Mouse (Mus musculus): ENCODE data around the gene Krt87.
A peak's percentile ranks its signal among the peaks of the same experiment; 100 is the strongest.

Krt87 gene

DNA sequence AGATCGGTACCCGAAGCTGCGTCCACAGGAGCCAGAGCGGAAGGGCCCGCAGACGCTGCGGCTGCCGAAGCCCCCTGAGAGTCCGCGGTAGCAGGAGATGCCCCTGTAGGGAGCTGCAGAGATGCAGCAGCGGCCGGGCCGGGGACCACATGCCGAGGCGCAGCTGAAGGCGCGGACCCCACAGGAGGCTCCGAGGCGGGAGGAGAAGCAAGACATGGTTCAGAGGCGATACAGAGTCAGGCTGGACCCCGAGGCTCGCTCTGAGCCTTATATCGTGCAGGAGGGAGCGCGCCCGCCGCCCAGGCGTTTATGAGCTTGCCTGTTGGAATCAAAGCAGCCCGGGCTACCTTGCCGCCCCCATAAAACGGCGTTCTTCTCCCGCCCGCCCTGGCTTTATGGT is at the start of gene Krt87:
Gene Krt87 (minus strand): TSS at position 250 of the 400 bp plus-strand sequence.
- no peak for DNase-seq

DNA sequence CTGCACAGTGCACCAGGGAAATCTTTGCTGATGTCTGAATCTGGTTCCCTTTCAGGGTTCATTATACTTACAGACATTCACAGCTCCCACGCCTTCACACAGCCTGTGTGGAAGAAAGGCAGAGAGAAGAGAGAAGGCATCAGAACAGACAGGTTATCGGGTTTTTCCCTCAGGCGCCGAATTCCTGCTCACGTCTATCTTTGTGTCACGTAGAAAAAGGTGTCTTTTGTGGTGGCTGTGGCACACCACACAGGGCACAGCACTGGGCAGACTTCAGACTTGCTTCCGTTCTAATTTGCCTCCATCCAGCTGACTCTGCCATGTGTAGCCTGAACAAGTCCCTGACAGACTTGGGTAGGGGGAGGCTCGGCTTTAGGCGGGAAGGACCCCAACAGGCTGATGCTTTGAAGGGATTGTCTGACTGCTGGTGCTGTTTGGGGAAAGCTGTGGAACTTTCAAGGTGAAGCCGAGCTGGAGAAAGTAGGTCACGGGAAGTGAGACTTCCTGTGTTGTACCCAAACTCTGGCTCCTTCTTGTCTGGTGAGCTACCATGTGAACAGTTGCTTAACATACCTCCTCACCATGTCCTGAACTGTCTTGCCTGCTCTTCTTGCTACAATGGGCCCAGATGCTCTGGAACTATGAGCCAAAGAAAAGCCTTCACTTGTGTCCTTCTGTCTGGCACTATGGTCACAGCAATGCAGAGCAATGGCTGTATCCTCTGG is 47.5 kb upstream of the Krt87 start:
- DNase-seq: no peak

DNA sequence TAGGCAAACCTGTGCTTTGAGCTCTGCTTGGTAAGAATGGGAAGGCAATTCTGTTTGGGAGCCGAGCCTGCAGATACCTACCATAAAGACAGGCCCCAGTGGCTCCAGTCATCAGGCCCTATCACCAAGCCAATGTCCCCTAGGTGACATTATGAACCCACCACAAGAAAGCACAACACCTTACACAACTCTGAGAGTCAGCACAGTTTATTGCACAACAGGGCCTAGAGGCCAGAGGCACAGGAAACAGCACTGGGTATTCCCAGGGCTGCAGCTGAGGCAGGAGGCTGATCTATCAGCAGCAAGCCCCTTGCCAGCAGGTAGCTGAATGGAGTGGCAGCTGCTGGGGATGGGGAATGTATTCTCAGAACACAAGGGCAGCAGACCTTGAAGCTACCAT is 46.3 kb upstream of the Krt87 start:
- DNase-seq: no peak

DNA sequence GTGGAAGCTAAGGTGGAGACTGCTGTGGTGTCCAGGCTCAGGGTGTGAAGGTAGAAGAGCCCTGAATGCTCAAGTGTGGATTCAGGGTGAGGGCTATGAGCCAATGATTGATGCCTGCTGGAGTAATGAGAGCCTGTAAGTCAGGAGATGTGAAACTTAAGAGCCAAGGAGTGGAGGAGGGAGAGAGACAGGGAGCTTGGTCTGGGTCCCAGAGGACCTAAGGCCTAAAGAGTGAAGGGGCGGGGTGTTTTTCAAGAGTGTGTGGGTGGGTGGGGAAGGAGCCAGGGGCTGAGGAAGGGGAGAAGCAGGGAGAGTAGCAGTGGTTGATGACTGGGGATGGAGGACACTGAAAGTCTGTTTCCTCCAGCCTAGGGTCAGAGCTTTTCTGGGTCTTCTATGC is 45.0 kb upstream of the Krt87 start:
- DNase-seq: no peak

DNA sequence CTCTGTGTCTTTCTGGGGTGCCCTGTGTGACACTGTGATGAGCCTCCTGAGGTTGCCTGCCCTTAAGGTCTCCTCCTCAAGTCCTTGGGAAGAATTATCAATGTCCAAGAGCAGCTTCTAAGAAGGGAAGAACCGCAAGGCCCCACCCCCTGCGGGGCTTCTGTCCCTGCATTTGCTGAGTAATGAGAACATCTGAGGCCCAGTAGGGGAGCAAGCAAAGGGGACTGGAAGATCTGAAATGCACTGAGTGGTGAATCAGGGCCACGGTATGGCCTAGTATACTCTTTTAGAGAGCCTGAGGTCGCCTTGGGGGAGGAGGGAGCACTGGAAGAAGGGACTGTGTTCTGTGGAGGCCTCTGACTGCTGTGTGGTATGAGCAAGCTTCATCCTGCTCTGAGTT is 43.5 kb upstream of the Krt87 start:
- DNase-seq: no peak

DNA sequence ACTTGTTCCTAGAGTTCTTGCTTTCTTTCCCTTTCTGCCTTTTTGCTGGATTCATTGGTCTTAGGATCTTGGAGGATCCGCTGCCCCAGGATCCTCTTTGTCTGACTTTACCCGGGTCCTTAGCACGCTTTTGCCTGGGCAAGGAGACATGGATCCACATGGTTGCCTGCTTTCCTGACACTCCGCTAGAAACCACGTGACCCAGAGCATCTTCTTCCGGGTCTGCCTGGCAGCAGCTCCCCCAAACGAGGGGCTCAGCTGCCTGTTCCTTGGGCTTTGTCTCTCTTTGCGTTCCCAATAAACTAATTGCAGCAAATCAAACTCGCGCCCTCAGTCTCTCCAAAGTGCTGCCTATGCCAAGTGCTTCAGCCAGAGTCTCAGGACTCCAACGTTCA is 41.1 kb upstream of the Krt87 start:
- no peak for DNase-seq

DNA sequence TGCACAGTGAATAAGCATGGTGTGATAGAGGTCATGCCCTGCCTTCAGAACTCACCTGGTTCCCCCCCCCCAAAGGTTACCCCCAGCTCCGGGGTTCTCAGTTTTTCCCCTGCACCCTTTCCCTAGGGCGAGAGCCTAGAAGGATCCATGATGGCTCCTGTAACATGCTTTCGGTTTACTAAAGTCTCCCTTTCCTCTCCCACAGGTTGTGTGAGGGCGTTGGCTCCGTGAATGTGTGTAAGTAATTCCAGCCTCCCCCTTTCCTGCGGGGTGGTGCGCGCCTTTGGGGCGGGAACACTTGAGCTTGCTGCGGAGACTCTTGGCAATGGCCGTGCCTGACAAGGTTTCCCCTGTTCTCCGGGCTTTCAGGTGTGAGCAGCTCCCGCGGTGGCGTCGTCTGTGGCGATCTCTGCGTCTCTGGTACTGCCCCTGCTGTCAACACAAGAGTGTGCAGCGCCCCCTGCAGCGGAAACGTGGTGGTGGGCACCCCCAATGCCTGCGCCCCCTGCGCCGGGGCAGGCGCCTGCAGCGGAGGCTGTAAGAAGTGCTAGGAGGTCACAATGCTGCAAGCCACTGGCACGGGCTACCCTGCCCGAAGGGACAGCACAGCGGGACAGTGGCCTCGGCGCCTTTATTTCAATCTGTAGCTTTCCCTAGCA is 40.5 kb upstream of the Krt87 start:
- peak; percentile 63 for DNase-seq

DNA sequence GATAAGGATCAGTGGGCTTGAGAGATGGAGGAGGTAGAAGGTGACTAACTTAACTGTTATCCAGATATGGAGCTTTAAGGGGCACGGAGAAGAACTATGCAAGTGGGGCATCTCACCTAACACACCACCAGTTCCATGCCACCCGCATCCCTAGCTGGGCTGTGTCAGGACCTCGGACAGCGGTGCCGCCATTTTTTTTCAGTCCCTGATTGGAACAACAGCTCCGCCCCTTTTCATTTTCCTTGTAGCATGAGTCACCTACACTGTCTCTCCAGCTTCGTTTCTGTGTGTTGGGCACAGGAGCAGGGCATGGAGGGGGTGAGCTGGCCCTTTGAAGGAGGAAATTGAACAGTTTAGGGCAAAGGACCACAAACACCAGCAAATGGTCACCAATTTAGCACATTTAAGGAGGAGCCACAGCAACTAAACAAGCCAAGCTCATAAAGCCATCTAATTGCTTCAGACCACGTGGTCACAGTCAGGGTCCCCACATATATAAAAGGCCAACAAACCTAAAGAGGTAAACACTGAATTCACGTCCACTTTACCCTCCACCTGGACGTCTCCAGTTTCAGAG is 34.4 kb upstream of the Krt87 start, which contains the start of gene Krt86:
Gene Krt86 (plus strand): TSS at position 527 of the 577 bp plus-strand sequence.
- DNase-seq: peak; percentile 21

DNA sequence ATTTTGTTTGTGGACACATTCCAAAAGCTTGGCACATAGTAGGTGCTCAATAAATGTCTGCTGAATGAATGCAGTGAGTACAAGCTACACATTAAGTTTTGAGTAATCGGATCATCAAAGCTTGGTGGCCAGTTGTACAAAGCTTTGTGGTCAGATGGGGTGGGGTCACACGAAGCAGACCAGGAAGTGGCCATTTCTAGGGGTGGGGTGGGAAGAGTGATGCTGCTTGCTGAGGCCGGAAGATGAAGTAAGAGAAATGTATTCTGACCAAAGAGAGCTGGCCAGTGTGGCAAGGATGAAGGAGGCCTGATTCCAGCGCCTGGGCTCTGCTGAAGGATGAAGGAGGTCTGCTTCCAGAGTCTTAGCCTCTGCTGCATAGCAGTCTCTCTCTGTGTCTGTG is 30.5 kb upstream of the Krt87 start:
- DNase-seq: no peak

DNA sequence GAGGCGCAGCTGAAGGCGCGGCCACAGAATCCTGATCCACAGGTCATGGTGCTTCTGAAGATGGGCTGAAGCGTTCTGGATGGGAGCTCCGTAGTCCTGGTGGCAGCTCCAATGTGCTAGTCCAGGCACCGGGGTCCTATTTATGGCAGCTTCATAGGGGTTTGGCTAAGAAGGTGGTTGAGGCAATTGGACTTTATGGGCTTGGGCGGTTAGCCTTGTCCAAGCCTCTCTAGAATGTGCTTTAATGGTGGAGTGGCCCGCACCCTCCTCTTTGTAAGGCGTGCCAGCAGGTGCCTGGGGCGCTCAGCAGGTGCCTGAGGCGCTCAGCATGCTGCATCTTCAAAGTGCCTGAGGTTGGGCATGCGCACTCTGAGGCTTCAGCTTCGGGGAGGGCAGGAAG is 25.0 kb upstream of the Krt87 start, which contains the start of gene Krt81:
Gene Krt81 (minus strand): TSS at position 101 of the 400 bp plus-strand sequence.
- DNase-seq: no peak

DNA sequence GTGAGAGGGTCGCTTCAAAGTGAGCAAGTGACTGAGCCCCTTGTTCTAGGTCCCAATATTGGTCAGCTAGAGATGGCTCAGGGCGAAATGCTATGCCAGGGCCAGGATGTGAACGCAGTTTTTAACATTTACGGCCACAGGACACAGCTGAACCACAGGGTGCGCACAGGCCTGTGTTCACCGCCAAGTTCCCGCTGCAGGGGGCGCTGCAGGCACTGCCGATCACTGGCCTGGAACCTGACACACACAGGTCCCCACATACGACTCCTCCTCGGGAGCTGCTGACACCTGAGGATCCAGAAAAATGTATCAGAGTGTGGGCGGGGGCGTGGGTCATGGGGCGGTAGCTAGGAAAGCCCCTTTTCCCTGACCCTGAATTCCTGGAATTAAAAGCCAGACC is 20.7 kb upstream of the Krt87 start:
- no peak for DNase-seq

DNA sequence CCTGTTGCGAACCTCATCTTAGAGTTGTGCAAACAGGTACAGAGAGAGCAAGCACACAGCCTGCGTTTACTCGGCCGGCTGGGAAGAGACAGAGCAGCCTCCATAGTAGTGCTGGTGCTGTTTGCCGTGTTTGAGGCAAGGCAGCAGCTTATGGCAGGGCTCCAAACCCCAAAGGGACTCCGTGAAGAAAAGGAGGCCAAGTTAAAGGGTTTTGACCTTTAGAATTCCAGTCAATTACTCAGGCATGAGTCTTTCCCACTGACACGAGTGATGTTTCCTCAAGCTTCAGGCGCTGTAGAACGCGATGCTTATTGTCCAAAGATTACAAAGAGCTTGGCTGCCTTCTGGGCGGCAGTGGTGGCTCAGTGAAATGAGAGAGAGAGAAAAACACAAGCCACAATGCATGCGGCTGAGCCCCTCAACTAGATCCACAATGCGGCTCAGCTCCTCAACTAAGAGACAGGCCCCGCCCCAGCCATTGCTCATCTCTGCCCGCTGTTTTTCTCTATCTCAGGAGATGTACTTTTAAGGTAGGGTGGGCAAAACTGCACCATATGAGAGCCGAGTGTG is 19.8 kb upstream of the Krt87 start:
- no peak for DNase-seq

DNA sequence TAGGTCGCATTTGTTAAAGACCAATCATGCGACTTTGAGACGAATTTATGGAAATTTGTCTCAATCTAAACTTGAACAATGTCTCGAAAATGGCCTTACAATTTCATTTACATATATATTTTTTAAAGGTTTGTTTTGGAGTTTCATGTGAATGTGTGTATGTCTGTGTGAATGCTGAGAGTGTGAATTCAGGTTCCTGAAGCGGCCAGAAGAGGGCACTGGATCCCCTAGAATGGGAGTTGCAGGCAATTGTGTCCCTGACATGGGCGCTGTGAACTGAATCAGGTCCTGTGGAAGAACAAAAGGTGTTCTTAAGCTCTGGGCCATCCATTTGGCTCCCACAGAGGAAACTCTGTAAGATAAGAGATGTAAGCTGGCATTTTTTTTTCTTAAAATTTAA is 17.3 kb upstream of the Krt87 start:
- no peak for DNase-seq

DNA sequence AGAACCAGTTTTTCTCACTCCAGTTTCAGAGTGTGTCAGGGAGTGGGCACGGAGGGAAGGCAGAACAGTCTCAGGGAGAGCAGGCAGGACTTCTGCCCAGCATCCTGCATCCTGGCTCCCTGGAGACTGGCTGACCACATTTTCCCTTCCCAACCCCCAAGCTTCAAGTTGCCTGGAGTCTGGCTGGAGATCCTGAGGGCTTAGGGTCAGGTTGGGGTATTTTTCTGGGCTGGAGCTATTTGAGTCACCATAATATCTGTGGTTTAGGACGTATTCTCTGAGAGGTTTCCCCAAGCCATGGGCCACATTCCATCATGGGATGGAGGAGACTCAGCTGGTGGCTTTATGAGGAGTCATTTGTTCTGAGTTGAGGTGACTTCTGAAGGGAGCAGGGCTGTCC is 16.7 kb upstream of the Krt87 start:
- DNase-seq: no peak

DNA sequence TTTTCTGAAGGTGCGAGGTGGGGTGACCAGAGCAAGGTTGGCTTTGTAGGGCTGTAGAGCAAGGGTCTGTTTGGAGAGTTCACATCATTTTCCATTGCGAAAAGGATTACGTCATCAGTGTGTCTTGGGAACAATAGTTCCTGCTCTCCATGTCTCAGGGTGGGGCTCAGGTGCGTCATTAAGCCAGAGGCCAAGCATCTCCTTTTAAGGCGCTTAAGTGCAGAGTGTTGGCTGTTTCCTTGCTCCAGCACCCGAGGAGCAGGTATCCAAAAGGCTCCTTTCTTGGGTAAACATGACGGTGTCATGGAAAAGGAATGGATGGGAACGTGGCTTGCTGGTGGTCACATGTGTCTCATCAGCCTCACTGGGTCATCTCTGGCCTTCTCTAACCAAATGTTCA is 16.2 kb upstream of the Krt87 start:
- peak; percentile 22 for DNase-seq

DNA sequence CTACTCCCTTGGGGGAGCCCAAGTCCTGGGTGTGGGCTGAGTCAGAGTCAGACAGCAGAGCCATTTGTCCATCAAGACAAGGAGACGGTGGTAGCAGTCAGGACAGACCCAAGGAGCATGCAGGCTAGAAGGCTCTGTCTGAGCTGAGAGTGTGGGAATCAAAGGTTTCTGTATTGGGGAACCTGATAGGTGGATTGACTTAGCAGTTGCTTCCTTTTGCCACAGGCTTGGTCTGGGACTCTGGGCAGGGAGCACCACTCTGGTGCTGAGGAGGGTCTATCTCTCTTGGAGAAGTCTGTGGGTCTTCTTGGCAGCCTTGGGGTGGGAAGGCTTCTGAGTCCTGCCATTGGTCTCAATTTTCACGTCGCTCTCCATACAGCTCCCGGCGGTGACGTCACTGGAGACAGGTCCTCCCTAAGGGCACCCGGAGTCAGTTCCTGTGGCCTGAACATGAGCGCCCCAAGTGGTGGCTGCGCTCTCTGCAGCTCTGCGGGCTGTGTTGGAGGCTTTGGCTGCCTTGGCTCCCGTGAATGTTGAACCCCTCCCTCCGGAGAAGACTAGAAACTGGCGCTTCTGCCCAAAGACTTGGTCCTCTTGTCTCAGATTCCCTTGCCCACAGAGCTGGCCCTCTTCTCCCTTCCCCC is 14.6 kb upstream of the Krt87 start:
- DNase-seq: peak; percentile 93

DNA sequence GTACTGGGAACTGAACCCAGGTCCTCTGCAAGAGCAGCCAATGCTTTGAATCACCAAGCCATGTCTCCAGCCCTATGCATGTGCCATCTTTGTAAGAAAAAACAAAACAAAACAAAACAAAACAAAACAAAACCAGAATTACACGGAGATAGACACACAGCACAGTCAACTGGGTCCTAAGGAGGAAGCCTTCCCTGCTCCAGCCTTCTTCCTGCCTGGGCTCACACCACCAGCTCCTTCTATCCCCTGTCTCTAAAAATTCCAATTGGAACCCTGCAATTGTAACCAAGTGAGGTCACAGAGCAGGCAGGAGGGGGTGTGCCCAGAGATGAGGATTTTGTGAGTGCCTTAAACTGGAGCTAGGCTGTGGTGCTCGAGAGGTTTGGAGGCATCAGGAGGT is 8.8 kb upstream of the Krt87 start, which contains the start of gene Krt88:
Gene Krt88 (plus strand): TSS at position 301 of the 400 bp plus-strand sequence.
- no peak for DNase-seq

DNA sequence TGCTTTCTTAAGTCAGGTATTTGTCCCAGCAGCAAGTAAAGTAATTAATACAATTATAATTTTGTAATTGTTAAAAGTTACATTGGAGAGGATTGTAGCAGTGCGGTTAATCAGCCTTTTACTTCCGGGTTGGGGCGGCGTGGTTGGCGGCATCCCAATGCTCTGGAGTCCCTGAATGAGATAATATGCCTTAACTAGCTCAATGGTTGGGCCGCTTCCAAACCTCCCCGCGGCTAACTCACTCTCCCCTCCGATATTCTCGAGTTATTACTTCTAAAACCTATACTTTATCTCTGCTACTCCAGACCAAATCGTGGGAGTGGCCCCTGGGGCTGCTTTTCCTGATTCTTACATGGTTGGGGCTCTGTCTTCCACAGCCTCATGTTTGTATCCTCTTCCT is 8.0 kb upstream of the Krt87 start:
- DNase-seq: no peak

DNA sequence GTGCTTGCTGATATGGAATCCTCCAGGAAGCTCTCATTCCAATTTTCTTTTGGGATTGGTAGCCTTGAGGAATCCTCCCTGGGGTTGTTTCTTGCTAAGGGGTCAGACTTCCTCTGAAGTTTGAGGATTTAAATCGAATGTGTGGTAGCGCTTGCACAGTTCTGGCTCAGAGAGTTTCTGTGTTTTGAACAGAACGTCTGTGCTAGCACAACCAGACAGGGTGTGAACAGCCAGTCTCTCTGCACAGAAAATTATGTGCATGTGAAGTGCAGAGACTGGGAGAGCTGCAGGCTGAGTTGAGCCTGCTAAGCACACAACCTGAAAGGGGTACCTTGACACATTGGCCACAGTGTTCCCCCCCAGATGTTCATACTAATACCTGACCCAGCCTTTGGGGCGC is 2.2 kb upstream of the Krt87 start:
- DNase-seq: no peak

DNA sequence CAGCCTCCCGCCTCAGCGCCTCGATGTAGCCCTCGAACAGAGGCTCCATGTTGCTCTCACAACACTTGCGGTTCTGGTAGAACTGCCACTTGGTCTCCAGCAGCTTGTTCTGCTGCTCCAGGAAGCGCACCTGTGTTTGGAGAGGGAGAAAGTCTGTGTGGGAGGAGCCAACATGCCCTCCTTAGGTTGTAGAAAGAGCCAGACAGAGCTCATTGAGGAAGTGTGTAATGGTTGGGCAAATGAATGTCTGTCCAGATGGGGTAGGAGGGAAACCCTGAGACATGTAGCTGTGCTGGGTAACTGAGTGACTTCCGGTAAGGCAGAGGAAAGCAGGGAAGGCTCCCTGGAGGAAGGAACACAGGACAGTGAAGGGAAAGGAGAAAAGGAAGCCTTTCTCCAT is 2.0 kb downstream of the Krt87 start:
- DNase-seq: peak; percentile 26

DNA sequence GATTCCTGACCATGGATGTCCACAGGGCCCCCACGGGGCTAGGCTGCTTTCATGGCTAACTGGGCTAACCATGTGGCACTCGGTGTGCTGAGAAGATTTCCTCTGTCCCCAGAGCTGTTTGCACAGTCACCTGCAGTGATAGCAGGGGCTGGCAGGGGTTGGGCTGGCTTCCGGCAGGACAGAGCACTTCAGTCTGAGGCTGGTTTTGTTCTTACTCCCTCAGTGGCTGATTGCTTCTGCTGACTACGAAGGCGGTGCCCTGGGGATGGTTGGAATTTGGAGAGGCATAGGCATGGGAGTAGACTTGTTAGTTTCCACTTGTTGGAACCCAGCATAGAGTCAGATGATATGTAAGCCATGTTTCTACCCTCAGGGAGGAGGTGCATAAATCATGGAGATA is 13.7 kb downstream of the Krt87 start:
- DNase-seq: peak; percentile 68

DNA sequence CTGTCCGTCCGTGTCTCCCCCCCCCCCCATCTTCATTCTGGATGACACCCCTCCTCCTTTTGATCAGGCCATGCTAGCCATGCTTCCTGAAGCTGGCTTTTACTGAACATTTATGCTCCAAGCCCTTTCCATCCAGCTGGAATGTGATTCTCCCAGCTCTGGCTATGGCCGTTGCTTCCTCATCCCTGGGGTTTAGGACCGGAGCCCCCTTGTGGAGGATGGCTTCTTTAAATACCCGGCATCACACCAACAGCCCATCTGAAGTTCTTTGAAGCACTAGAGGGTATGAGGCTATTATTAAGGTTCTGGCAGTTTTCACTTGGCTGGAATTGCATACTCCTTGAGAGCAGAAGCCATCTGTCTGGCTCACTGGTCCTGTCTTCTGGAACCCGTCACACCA is 17.7 kb downstream of the Krt87 start:
- peak; percentile 46 for DNase-seq

DNA sequence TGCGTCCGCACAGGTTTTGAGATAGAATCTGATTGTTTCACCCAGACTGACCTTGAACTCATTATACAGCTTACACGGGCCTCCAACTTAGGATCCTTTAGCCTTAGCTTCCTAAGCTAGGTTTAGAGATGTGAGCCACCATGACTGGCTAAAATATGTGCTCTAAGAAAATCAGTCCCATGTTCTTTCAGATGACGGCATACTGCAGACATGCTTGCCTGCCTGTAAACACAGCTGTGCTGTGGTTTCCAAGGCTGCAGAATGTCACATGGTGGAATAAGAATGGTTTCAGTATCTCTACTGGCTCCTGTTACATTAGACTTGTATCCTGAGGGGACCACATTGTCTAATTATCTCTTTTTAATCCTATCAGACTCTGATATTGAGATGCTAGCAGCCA is 19.7 kb downstream of the Krt87 start:
- no peak for DNase-seq

All from lung, postnatal 36 days (tissue).